Mouse (Mus musculus) stomach, embryonic 15.5 days (tissue): ENCODE results near the gene Slc2a6. TPM values are rescaled to one million over a fixed set of nuclear protein-coding genes. Genes with fewer than 3 reads are reported as not detected.

Experiments used
- ATAC-seq: fragments of 200-750 bp; cut with Nextera tagmentation; 2 replicates; pipeline ENCODE4 v1.8.0; 2017; ENCODE audit warnings: low read depth, moderate number of reproducible peaks, moderate TSS enrichment; ENCODE audit not compliant: insufficient read depth, low FRiP score
- H3K27ac ChIP-seq: fragments of 300-500 bp; sonication (generic); 2 replicates; pipeline ENCODE4 v1.5.1; 2015; ENCODE audit warnings: mild to moderate bottlenecking, inconsistent platforms
- H3K27me3 ChIP-seq: fragments of 300-500 bp; sonication (generic); replicated peaks from 2 replicates; pipeline ENCODE4 v1.6.1; 2015; ENCODE audit warnings: inconsistent platforms
- H3K36me3 ChIP-seq: fragments of 300-500 bp; sonication (generic); 2 replicates; pipeline ENCODE4 v1.6.1; 2015; ENCODE audit warnings: inconsistent platforms
- H3K4me1 ChIP-seq: fragments of 300-500 bp; sonication (generic); 2 replicates; pipeline ENCODE4 v1.6.1; 2015; ENCODE audit warnings: inconsistent platforms
- H3K4me2 ChIP-seq: fragments of 300-500 bp; sonication (generic); 2 replicates; pipeline ENCODE4 v1.6.1; 2015; ENCODE audit warnings: mild to moderate bottlenecking, inconsistent platforms
- H3K4me3 ChIP-seq: fragments of 300-500 bp; sonication (generic); replicated peaks from 2 replicates; pipeline ENCODE4 v1.5.1; 2015; ENCODE audit warnings: inconsistent platforms
- H3K9ac ChIP-seq: fragments of 300-500 bp; sonication (generic); 2 replicates; pipeline ENCODE4 v1.6.1; 2015; ENCODE audit warnings: inconsistent platforms
- H3K9me3 ChIP-seq: fragments of 300-500 bp; sonication (generic); 2 replicates; pipeline ENCODE4 v1.6.1; 2016; ENCODE audit warnings: inconsistent platforms
- WGBS: fragments of 180-500 bp; shearing (Covaris S2); methylation state at CpG from one replicate; pipeline ENCODE4 v1.1.7; 2015; 5-methylcytosine and 5-hydroxymethylcytosine counted together
- polyA plus RNA-seq: library from polyadenylated mRNA; unstranded; fragments of >200 nt; fragmentation: Nextera tagmentation; extraction: Ambion mirVana; gene quantifications from 2 replicates; pipeline ENCODE4 v1.2.1, GENCODE M21; 2015

Gene Slc2a6
- polyA plus RNA-seq: 1.1 and 1.3 TPM in 2 replicates

GRCm38 (mm10) chr2:27027618-27028436 lies at the start of gene Slc2a6:
Gene Slc2a6, minus strand, starts transcription at chr2:27027998.
- H3K9ac ChIP-seq: no peak within 1 kb of the TSS
- 0 out of 2 replicates have a peak, but pooled peaks cover 5% of the 10 kb centered on the region for H3K4me1 ChIP-seq

GRCm38 (mm10) chr2:27075485-27075884 lies 47.7 kb upstream of the Slc2a6 start:
- Histone ChIP-seq H3K27me3 (peaks cover 13% of the 10 kb centered on the region; the same call in 1 of the 2 replicates), H3K27ac (no peak overlapping the region), H3K9ac (no peak overlapping the region), H3K36me3 (no peaks in the 10 kb centered on the region), H3K4me1 (peaks cover 32% of the 10 kb centered on the region), H3K4me3 (no peak overlapping the region), H3K9me3 (no peaks in the 10 kb centered on the region), H3K4me2 (no peak overlapping the region)
- no peak for ATAC-seq
- 66% methylated on average over 3 of the region's 3 CpGs for WGBS

More at GRCm38 (mm10) chr2:27027618-27028436, at the start of gene Slc2a6:
- WGBS: 3% methylated on average over 38 of the region's 38 CpGs
- Histone ChIP-seq H3K4me2 (peak within 1 kb of the TSS; percentile 58), H3K27ac (no peak within 1 kb of the TSS), H3K27me3 (0 out of 2 replicates have a peak, but pooled peaks cover 8% of the 10 kb centered on the region), H3K9me3 (no peaks in the 10 kb centered on the region), H3K4me3 (peak within 1 kb of the TSS; percentile 22), H3K36me3 (no peaks in the 10 kb centered on the region)
- peak; percentile 96 for ATAC-seq

- H3K4me3 ChIP-seq: no peak overlapping the region
These were observed 47.0 kb upstream of the Slc2a6 start for GRCm38 (mm10) chr2:27074804-27075203.

GRCm38 (mm10) chr2:27073407-27073806 lies 45.6 kb upstream of the Slc2a6 start:
- H3K4me1 ChIP-seq: peaks cover 17% of the 10 kb centered on the region
- 48% methylated on average over 4 of the region's 4 CpGs for WGBS
- H3K9ac ChIP-seq: no peak overlapping the region
- no peak for ATAC-seq
- H3K36me3 ChIP-seq: no peaks in the 10 kb centered on the region
- peaks cover 13% of the 10 kb centered on the region; the same call in 1 of the 2 replicates for H3K27me3 ChIP-seq
- no peak overlapping the region for H3K27ac ChIP-seq
- no peak overlapping the region for H3K4me2 ChIP-seq
- no peaks in the 10 kb centered on the region for H3K9me3 ChIP-seq
- no peak overlapping the region for H3K4me3 ChIP-seq

More at GRCm38 (mm10) chr2:27074804-27075203, 47.0 kb upstream of the Slc2a6 start:
- Histone ChIP-seq H3K27ac (no peak overlapping the region), H3K4me1 (peaks cover 28% of the 10 kb centered on the region), H3K9ac (no peak overlapping the region), H3K4me2 (no peak overlapping the region), H3K9me3 (no peaks in the 10 kb centered on the region), H3K27me3 (peaks cover 13% of the 10 kb centered on the region; the same call in 1 of the 2 replicates), H3K36me3 (no peaks in the 10 kb centered on the region)
- no peak for ATAC-seq
- 69% methylated on average over 4 of the region's 4 CpGs for WGBS

GRCm38 (mm10) chr2:27071978-27072377 lies 44.2 kb upstream of the Slc2a6 start, which contains the start of gene Mymk:
Gene Mymk, minus strand, starts transcription at chr2:27072179.
- Histone ChIP-seq H3K36me3 (no peaks in the 10 kb centered on the region), H3K27ac (no peak within 1 kb of the TSS; the same call in 1 of the 2 replicates), H3K9me3 (no peaks in the 10 kb centered on the region), H3K4me1 (peaks cover 15% of the 10 kb centered on the region; the same call in 1 of the 2 replicates), H3K4me3 (no peak within 1 kb of the TSS), H3K27me3 (peaks cover 8% of the 10 kb centered on the region; the same call in 1 of the 2 replicates), H3K9ac (no peak within 1 kb of the TSS), H3K4me2 (no peak within 1 kb of the TSS)
- WGBS: 63% methylated on average over 2 of the region's 2 CpGs
- ATAC-seq: no peak

GRCm38 (mm10) chr2:27071137-27071536 lies 43.3 kb upstream of the Slc2a6 start:
- Histone ChIP-seq H3K4me1 (peaks cover 15% of the 10 kb centered on the region; the same call in 1 of the 2 replicates), H3K9ac (no peak overlapping the region), H3K9me3 (no peaks in the 10 kb centered on the region), H3K4me2 (no peak overlapping the region), H3K27me3 (no peaks in the 10 kb centered on the region), H3K36me3 (no peaks in the 10 kb centered on the region), H3K27ac (no peak overlapping the region; the same call in 1 of the 2 replicates), H3K4me3 (no peak overlapping the region)
- peak; percentile 63 for ATAC-seq
- 7% methylated on average over 4 of the region's 4 CpGs for WGBS

- no peak for ATAC-seq
- Histone ChIP-seq H3K27me3 (no peaks in the 10 kb centered on the region), H3K36me3 (no peaks in the 10 kb centered on the region), H3K4me1 (peaks cover 15% of the 10 kb centered on the region; the same call in 1 of the 2 replicates), H3K9ac (no peak overlapping the region), H3K9me3 (no peaks in the 10 kb centered on the region), H3K27ac (no peak overlapping the region), H3K4me2 (no peak overlapping the region), H3K4me3 (no peak overlapping the region)
- 81% methylated on average over 2 of the region's 2 CpGs for WGBS
These were observed 42.5 kb upstream of the Slc2a6 start for GRCm38 (mm10) chr2:27070247-27070813.

GRCm38 (mm10) chr2:27069646-27070045 lies 41.8 kb upstream of the Slc2a6 start:
- 0 out of 2 replicates have a peak, but pooled peaks have one; percentile 32 for ATAC-seq
- Histone ChIP-seq H3K4me2 (no peak overlapping the region), H3K4me3 (no peak overlapping the region), H3K4me1 (0 out of 2 replicates have a peak, but pooled peaks cover 11% of the 10 kb centered on the region), H3K9ac (no peak overlapping the region), H3K27me3 (no peaks in the 10 kb centered on the region), H3K36me3 (no peaks in the 10 kb centered on the region), H3K9me3 (no peaks in the 10 kb centered on the region), H3K27ac (no peak overlapping the region)
- WGBS: 47% methylated on average over 3 of the region's 3 CpGs

GRCm38 (mm10) chr2:27067996-27068395 lies 40.2 kb upstream of the Slc2a6 start:
- Histone ChIP-seq H3K9me3 (no peaks in the 10 kb centered on the region), H3K4me2 (no peak overlapping the region), H3K27ac (no peak overlapping the region), H3K4me3 (no peak overlapping the region), H3K9ac (no peak overlapping the region), H3K4me1 (0 out of 2 replicates have a peak, but pooled peaks cover 11% of the 10 kb centered on the region), H3K36me3 (no peaks in the 10 kb centered on the region), H3K27me3 (no peaks in the 10 kb centered on the region)
- WGBS: 22% methylated on average over 2 of the region's 2 CpGs
- ATAC-seq: no peak

- WGBS: 95% methylated on average over 2 of the region's 2 CpGs
- Histone ChIP-seq H3K36me3 (no peaks in the 10 kb centered on the region), H3K27ac (no peak overlapping the region), H3K27me3 (no peaks in the 10 kb centered on the region), H3K9ac (no peak overlapping the region), H3K4me3 (no peak overlapping the region), H3K9me3 (no peaks in the 10 kb centered on the region), H3K4me1 (0 out of 2 replicates have a peak, but pooled peaks cover 11% of the 10 kb centered on the region), H3K4me2 (no peak overlapping the region)
- ATAC-seq: no peak
These were observed 39.3 kb upstream of the Slc2a6 start for GRCm38 (mm10) chr2:27067124-27067523.

- no peaks in the 10 kb centered on the region for H3K27me3 ChIP-seq
- H3K4me1 ChIP-seq: peaks cover 15% of the 10 kb centered on the region
- no peaks in the 10 kb centered on the region for H3K9me3 ChIP-seq
- no peak overlapping the region for H3K4me2 ChIP-seq
- WGBS: 68% methylated on average over 9 of the region's 9 CpGs
- no peak overlapping the region for H3K27ac ChIP-seq
- H3K36me3 ChIP-seq: no peaks in the 10 kb centered on the region
- no peak overlapping the region for H3K9ac ChIP-seq
- no peak for ATAC-seq
- no peak overlapping the region for H3K4me3 ChIP-seq
These were observed 31.4 kb upstream of the Slc2a6 start for GRCm38 (mm10) chr2:27059187-27059586.

- no peaks in the 10 kb centered on the region for H3K36me3 ChIP-seq
- ATAC-seq: peak; percentile 57; the same call in 1 of the 2 replicates
- H3K27ac ChIP-seq: no peak overlapping the region
- H3K4me2 ChIP-seq: peak overlapping the region; percentile 16; the same call in 1 of the 2 replicates
- no peaks in the 10 kb centered on the region for H3K9me3 ChIP-seq
- H3K4me1 ChIP-seq: peaks cover 15% of the 10 kb centered on the region
- H3K27me3 ChIP-seq: no peaks in the 10 kb centered on the region
- no peak overlapping the region for H3K9ac ChIP-seq
- WGBS: 21% methylated on average over 12 of the region's 12 CpGs
- no peak overlapping the region for H3K4me3 ChIP-seq
These were observed 31.0 kb upstream of the Slc2a6 start for GRCm38 (mm10) chr2:27058751-27059150.
